8 mouse cellular contexts compared by ENCODE assay signal in genomic region chr5:123245518-123245917, GRCm38 (mm10). TPM values are rescaled to one million over a fixed set of nuclear protein-coding genes. Genes with fewer than 3 reads are reported as not detected.
DNase-seq lines count a peak whose midpoint lies in the region; ATAC-seq and TF ChIP-seq lines count a peak whose summit lies in the region.

No protein-coding gene starts in this region.

- no peaks in the 10 kb centered on the region for H3K9me3 ChIP-seq in heart, embryonic 11.5 days (replicated peaks; ENCODE audit: control insufficient read depth, low read length)
- no peaks in the 10 kb centered on the region for H3K9me3 ChIP-seq in hindbrain, postnatal 0 days (ENCODE audit: low read length)

- ATAC-seq in heart, embryonic 11.5 days (replicated peaks; ENCODE audit: insufficient number of reproducible peaks, low FRiP score, low TSS enrichment), result no peak
- ATAC-seq in hindbrain, postnatal 0 days, result peak; percentile 80

- H3K4me1 ChIP-seq in heart, embryonic 11.5 days (ENCODE audit: control insufficient read depth, insufficient read depth, low read length), result no peaks in the 10 kb centered on the region
- H3K4me1 ChIP-seq in cortical plate, adult 2 months (ENCODE audit: control insufficient read depth, insufficient read depth, low read length), result no peaks in the 10 kb centered on the region
- no peaks in the 10 kb centered on the region for H3K4me1 ChIP-seq in hindbrain, postnatal 0 days (ENCODE audit: insufficient read depth, low read length)
- no peaks in the 10 kb centered on the region for H3K4me1 ChIP-seq in lung, adult 2 months (ENCODE audit: control insufficient read depth, insufficient read depth, low read length)
- no peaks in the 10 kb centered on the region for H3K4me1 ChIP-seq in small intestine, adult 2 months (ENCODE audit: control insufficient read depth, insufficient read depth, insufficient read length, low read length)

- peak; percentile 31 to 53 for DNase-seq in heart, adult 18-20 months
- DNase-seq in urinary bladder, postnatal 25 days (ENCODE audit: low spot score), result peak; percentile 37
- DNase-seq in urinary bladder, adult 18-20 months (ENCODE audit: low spot score in 2 of 2), result no peak
- peak; percentile 82 for DNase-seq in hindbrain, postnatal 0 days (ENCODE audit: low spot score)
- DNase-seq in lung, adult 2 months, result peak; percentile 27

- TF ChIP-seq CTCF in cortical plate, adult 2 months (IDR thresholded peaks at IDR 0.05; ENCODE audit: extremely low read depth, insufficient read depth, low read length), result peak; percentile 66
- TF ChIP-seq CTCF in hindbrain, postnatal 0 days (IDR thresholded peaks at IDR 0.05; ENCODE audit: low read depth), result peak; percentile 84
- peak; percentile 72 for TF ChIP-seq CTCF in lung, adult 2 months (IDR thresholded peaks at IDR 0.05; ENCODE audit: insufficient read depth, low read length)
- peak; percentile 69; the same call in 1 of the 2 replicates for TF ChIP-seq CTCF in small intestine, adult 2 months (IDR thresholded peaks at IDR 0.05; ENCODE audit: extremely low read depth, insufficient read length, insufficient replicate concordance, low read depth, low read length)

- H3K4me3 ChIP-seq in heart, embryonic 11.5 days (ENCODE audit: low read depth, low read length), result no peak overlapping the region
- H3K4me3 ChIP-seq in cortical plate, adult 2 months (ENCODE audit: insufficient read depth, low read length), result no peak overlapping the region
- no peak overlapping the region for H3K4me3 ChIP-seq in hindbrain, postnatal 0 days (ENCODE audit: low read length)
- H3K4me3 ChIP-seq in lung, adult 2 months (replicated peaks; ENCODE audit: extremely low read depth, low read depth, low read length), result no peak overlapping the region
- no peak overlapping the region for H3K4me3 ChIP-seq in small intestine, adult 2 months (ENCODE audit: low read depth, low read length)

- H3K4me2 ChIP-seq in heart, embryonic 11.5 days, result no peak overlapping the region
- H3K4me2 ChIP-seq in hindbrain, postnatal 0 days (ENCODE audit: low read depth, low read length), result no peak overlapping the region

- no peak for TF ChIP-seq POLR2A in cortical plate, adult 2 months (IDR thresholded peaks at IDR 0.05; ENCODE audit: extremely low read depth, insufficient read depth, low read length)
- TF ChIP-seq POLR2A in lung, adult 2 months (IDR thresholded peaks at IDR 0.05; ENCODE audit: borderline replicate concordance, extremely low read depth, low read depth, low read length), result no peak
- no peak for TF ChIP-seq POLR2A in small intestine, adult 2 months (IDR thresholded peaks at IDR 0.05; ENCODE audit: low read depth, low read length)

- H3K9ac ChIP-seq in heart, embryonic 11.5 days (ENCODE audit: low read depth, low read length), result no peak overlapping the region
- H3K9ac ChIP-seq in hindbrain, postnatal 0 days (replicated peaks; ENCODE audit: low read length), result no peak overlapping the region

- H3K27me3 ChIP-seq in heart, embryonic 11.5 days (ENCODE audit: control insufficient read depth, insufficient read depth, low read length), result no peaks in the 10 kb centered on the region
- no peaks in the 10 kb centered on the region for H3K27me3 ChIP-seq in hindbrain, postnatal 0 days (ENCODE audit: insufficient read depth, low read length)
- H3K27me3 ChIP-seq in small intestine, adult 2 months (ENCODE audit: control insufficient read depth, insufficient read depth, low read length), result no peaks in the 10 kb centered on the region

- H3K36me3 ChIP-seq in heart, embryonic 11.5 days (ENCODE audit: control insufficient read depth, insufficient read depth, low read length), result peaks cover 11% of the 10 kb centered on the region
- peaks cover 28% of the 10 kb centered on the region for H3K36me3 ChIP-seq in hindbrain, postnatal 0 days (ENCODE audit: insufficient read depth, low read length)
- H3K36me3 ChIP-seq in small intestine, adult 2 months (ENCODE audit: control insufficient read depth, insufficient read depth, low read length), result peaks cover 28% of the 10 kb centered on the region

- no peak overlapping the region for H3K27ac ChIP-seq in heart, embryonic 11.5 days (ENCODE audit: low read depth, low read length)
- H3K27ac ChIP-seq in cortical plate, adult 2 months (ENCODE audit: insufficient read depth, low read length), result no peak overlapping the region
- no peak overlapping the region for H3K27ac ChIP-seq in hindbrain, postnatal 0 days
- H3K27ac ChIP-seq in small intestine, adult 2 months (ENCODE audit: insufficient read depth, low read depth, low read length), result no peak overlapping the region

- WGBS in heart, embryonic 11.5 days (ENCODE audit: insufficient replicate concordance), result 25% methylated on average over 4 of the region's 4 CpGs
- 11% methylated on average over 4 of the region's 4 CpGs for WGBS in hindbrain, postnatal 0 days
- 23% methylated on average over 4 of the region's 4 CpGs for WGBS in lung, adult 2 months
- 32% methylated on average over 4 of the region's 4 CpGs for WGBS in small intestine, adult 2 months

RNA-seq across cellular contexts. Expression of gene Wdr66, which starts 6.4 kb away (rescaled TPM):
- total RNA-seq in heart, adult 18-20 months (2021), result under 1 TPM; 0.62 to 0.94 TPM
- polyA plus RNA-seq in heart, embryonic 11.5 days (2014; fragmentation: Nextera tagmentation; extraction: Ambion mirVana), result 0.32 and 0.64 TPM in 2 replicates
- polyA plus RNA-seq in cortical plate, adult 2 months (2012; rRNA removed), result 5.2 and 6.7 TPM in 2 replicates
- 2.4 and 2.8 TPM in 2 replicates for total RNA-seq in hindbrain, postnatal 0 days (2014; rRNA removed)
- polyA plus RNA-seq in hindbrain, postnatal 0 days (2015; fragmentation: Nextera tagmentation; extraction: Ambion mirVana), result 0.69 and 1.4 TPM in 2 replicates
- 6.3 and 9.1 TPM in 2 replicates for polyA plus RNA-seq in lung, adult 2 months (2012; rRNA removed)
- 0.25 and 0.27 TPM in 2 replicates for polyA plus RNA-seq in small intestine, adult 2 months (2012; rRNA removed)

Comparison
In these comparisons a context has a peak if more than half of its experiments do, and no peak if none do; other contexts are left out.
1. DNase-seq: peak in heart, adult 18-20 months (2 of 2), urinary bladder, postnatal 25 days (single experiment), hindbrain, postnatal 0 days (single experiment) and lung, adult 2 months (single experiment); none in urinary bladder, adult 18-20 months (0 of 2).
2. Peak in every context shown above with its lines, with median percentiles within 50 percentile points of each other: CTCF ChIP-seq.